Mouse (Mus musculus): ENCODE data around the gene Atg16l1. TPM values are rescaled to one million over a fixed set of nuclear protein-coding genes. Genes with fewer than 3 reads are reported as not detected.
"Not testable (repeated sequence)": the region's sequence is repeated elsewhere in the genome, so short reads cannot be mapped to it uniquely, and the experiment has no call there.

Atg16l1 gene
- polyA plus RNA-seq, 1 experiment from 2014 or later: 33.2 TPM

GRCm38 (mm10) chr1:87824420-87824995, 68.8 kb downstream of the Atg16l1 start:
- no peaks in the 10 kb centered on the region for H3K27me3 ChIP-seq (ENCODE audit: low read depth, poor library complexity, severe bottlenecking)
- H3K4me1 ChIP-seq: peaks cover 7% of the 10 kb centered on the region
- DNase-seq (ENCODE audit: low spot score): no peak
- H3K4me3 ChIP-seq: no peak overlapping the region
- 91% methylated on average over 10 of the region's 10 CpGs for WGBS
- no peak overlapping the region for H3K27ac ChIP-seq (replicated peaks)
- H3K36me3 ChIP-seq: no peaks in the 10 kb centered on the region
- no peaks in the 10 kb centered on the region for H3K9me3 ChIP-seq (replicated peaks)

- H3K27me3 ChIP-seq (ENCODE audit: low read depth, poor library complexity, severe bottlenecking): no peaks in the 10 kb centered on the region
- no peaks in the 10 kb centered on the region for H3K9me3 ChIP-seq (replicated peaks)
- DNase-seq (ENCODE audit: low spot score): no peak
- WGBS: 89% methylated on average over 5 of the region's 5 CpGs
- H3K36me3 ChIP-seq: no peaks in the 10 kb centered on the region
- peaks cover 12% of the 10 kb centered on the region for H3K4me1 ChIP-seq
- no peak overlapping the region for H3K27ac ChIP-seq (replicated peaks)
- H3K4me3 ChIP-seq: no peak overlapping the region
These were observed 69.6 kb downstream of the Atg16l1 start for GRCm38 (mm10) chr1:87825281-87825680.

DNA sequence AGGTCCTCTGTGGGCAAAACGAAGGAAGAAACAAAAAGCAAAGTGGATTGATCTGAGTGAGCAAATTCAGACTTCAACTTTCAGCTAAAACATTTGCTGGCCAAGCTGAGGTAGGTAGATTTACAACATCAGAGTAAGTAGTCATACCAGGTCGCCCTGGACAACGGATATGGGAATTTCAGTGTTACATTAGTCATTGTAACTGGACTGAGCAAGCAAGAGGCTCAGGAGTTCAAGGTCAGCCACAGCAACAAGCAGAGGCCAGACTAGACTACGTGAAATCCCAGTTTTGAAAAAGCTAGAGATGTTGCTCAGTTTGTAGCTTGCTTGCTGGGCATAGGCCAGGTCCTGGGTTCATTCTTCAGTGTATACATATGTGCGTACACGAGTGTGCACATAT, 70.3 kb downstream of the Atg16l1 start:
- Histone ChIP-seq H3K27me3 (ENCODE audit: low read depth, poor library complexity, severe bottlenecking) (no peaks in the 10 kb centered on the region), H3K4me1 (peaks cover 12% of the 10 kb centered on the region), H3K4me3 (no peak overlapping the region), H3K36me3 (no peaks in the 10 kb centered on the region), H3K27ac (replicated peaks) (no peak overlapping the region), H3K9me3 (replicated peaks) (no peaks in the 10 kb centered on the region)
- no peak for DNase-seq (ENCODE audit: low spot score)
- WGBS: 90% methylated on average over 6 of the region's 6 CpGs

- no peak for DNase-seq (ENCODE audit: low spot score)
- no peaks in the 10 kb centered on the region for H3K9me3 ChIP-seq (replicated peaks)
- H3K27me3 ChIP-seq (ENCODE audit: low read depth, poor library complexity, severe bottlenecking): no peaks in the 10 kb centered on the region
- H3K4me1 ChIP-seq: peaks cover 12% of the 10 kb centered on the region
- H3K4me3 ChIP-seq: no peak overlapping the region
- no peak overlapping the region for H3K27ac ChIP-seq (replicated peaks)
- H3K36me3 ChIP-seq: no peaks in the 10 kb centered on the region
- WGBS: 88% methylated on average over 2 of the region's 2 CpGs
These were observed 70.8 kb downstream of the Atg16l1 start for GRCm38 (mm10) chr1:87826474-87826873.

DNA sequence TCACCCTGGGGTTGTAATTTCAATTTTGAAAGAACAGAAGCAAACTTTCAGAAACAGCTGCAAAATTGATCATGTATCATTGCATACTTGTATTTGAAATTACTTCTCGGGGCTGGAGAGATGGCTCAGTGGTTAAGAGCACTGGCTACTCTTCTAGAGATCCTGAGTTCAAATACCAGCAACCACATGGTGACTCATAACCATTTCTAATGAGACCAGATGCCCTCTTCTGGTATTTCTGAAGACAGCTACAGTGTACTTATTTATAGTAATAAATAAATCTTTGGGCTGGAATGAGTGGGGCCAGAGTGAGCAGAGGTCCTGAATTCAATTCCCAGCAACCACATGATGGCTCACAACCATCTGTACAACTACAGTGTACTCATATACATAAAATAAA, 71.8 kb downstream of the Atg16l1 start:
- not testable (repeated sequence) for H3K4me3 ChIP-seq; H3K27ac ChIP-seq (replicated peaks); H3K9me3 ChIP-seq (replicated peaks); H3K36me3 ChIP-seq; H3K27me3 ChIP-seq (ENCODE audit: low read depth, poor library complexity, severe bottlenecking); DNase-seq (ENCODE audit: low spot score)
- WGBS: 94% methylated on average over 1 of the region's 1 CpGs
- peaks cover 12% of the 10 kb centered on the region for H3K4me1 ChIP-seq

DNA sequence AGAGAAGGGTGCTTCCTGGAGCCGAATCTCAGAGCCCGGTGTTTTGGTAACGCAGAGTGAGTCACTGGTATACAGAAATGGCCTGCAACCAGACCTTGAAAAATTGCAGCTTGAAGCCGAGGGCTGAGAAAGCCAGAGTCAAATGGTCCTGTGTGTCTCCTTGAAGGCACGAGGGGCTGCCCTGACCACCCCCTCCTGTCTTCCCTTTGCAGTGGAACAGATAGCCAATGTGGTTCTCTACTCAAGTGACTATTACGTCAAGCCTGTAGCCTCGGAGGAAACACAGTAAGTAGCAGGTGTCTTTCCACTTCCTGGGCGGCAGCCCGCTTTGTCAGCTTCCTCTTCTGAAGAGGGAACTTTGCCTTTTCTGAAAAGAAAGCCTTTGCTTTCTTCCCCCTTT, 72.5 kb downstream of the Atg16l1 start:
- Histone ChIP-seq H3K36me3 (no peaks in the 10 kb centered on the region), H3K27ac (replicated peaks) (no peak overlapping the region), H3K9me3 (replicated peaks) (no peaks in the 10 kb centered on the region), H3K4me3 (no peak overlapping the region), H3K27me3 (ENCODE audit: low read depth, poor library complexity, severe bottlenecking) (no peaks in the 10 kb centered on the region), H3K4me1 (peaks cover 12% of the 10 kb centered on the region)
- DNase-seq (ENCODE audit: low spot score): no peak
- 78% methylated on average over 9 of the region's 9 CpGs for WGBS

GRCm38 (mm10) chr1:87828926-87829580, 73.4 kb downstream of the Atg16l1 start:
- H3K4me1 ChIP-seq: peaks cover 12% of the 10 kb centered on the region
- H3K27me3 ChIP-seq (ENCODE audit: low read depth, poor library complexity, severe bottlenecking): no peaks in the 10 kb centered on the region
- no peaks in the 10 kb centered on the region for H3K9me3 ChIP-seq (replicated peaks)
- no peak for DNase-seq (ENCODE audit: low spot score)
- H3K36me3 ChIP-seq: no peaks in the 10 kb centered on the region
- no peak overlapping the region; the same call in 1 of the 2 replicates for H3K27ac ChIP-seq (replicated peaks)
- no peak overlapping the region for H3K4me3 ChIP-seq
- 47% methylated on average over 7 of the region's 7 CpGs for WGBS

DNA sequence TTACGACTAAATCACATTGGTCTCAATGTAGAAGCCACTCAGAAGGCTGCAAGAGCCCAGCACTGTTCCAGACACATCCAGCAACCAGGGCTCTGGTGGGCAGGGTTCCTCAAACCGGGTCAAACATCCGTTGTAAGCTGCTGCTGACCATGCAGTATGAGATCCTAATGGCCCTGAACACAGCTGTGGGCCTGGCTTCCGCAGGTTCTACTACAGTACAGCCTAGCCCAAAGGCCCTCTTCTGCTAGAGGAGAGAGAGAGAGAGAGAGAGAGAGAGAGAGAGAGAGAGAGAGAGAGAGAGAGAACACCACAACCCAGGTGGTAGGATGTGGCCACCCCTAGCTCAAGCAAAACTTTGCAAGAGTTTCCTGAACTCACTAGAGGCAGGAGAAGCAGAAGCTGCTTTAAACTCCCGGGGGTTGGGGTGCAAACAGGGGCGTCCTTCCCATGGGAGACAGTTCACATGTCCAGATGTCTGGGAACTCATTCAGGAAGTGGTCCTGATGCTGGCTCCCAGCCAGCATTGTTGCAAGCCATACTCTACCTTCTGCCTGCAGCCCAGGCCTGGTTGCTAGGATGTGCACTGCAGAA, 74.0 kb downstream of the Atg16l1 start:
- Histone ChIP-seq H3K9me3 (replicated peaks) (no peaks in the 10 kb centered on the region), H3K27ac (replicated peaks) (peak overlapping the region; percentile 28; the same call in 1 of the 2 replicates), H3K4me3 (no peak overlapping the region), H3K4me1 (peaks cover 12% of the 10 kb centered on the region), H3K36me3 (no peaks in the 10 kb centered on the region), H3K27me3 (ENCODE audit: low read depth, poor library complexity, severe bottlenecking) (no peaks in the 10 kb centered on the region)
- WGBS: 59% methylated on average over 6 of the region's 6 CpGs
- DNase-seq (ENCODE audit: low spot score): no peak

DNA sequence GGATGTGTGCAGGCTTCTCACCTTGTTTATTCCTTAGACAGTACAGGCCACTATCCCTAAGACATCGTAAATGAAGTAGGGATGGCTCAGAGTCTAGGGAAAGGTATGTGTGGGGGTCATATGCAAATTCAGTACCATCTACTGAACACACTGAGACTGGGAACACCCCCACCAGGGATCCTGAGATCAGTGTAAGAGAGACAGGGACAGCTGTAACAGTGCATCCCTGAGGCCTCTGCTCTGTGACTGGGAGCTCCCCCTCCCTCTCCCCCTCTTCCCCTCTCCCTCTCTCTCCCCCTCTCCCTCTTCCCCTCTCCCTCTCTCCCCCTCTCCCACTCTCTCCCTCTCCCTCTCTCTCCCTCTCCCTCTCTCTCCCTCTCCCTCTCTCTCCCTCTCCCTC, 80.8 kb downstream of the Atg16l1 start:
- Histone ChIP-seq H3K36me3 (no peaks in the 10 kb centered on the region), H3K27me3 (ENCODE audit: low read depth, poor library complexity, severe bottlenecking) (no peaks in the 10 kb centered on the region), H3K4me3 (no peak overlapping the region), H3K4me1 (no peaks in the 10 kb centered on the region), H3K27ac (replicated peaks) (no peak overlapping the region), H3K9me3 (replicated peaks) (no peaks in the 10 kb centered on the region)
- DNase-seq (ENCODE audit: low spot score): no peak
- WGBS: 68% methylated on average over 1 of the region's 1 CpGs

GRCm38 (mm10) chr1:87837018-87837417, 81.3 kb downstream of the Atg16l1 start:
- H3K4me1 ChIP-seq: no peaks in the 10 kb centered on the region
- H3K27ac ChIP-seq (replicated peaks): no peak overlapping the region
- WGBS: 48% methylated on average over 5 of the region's 5 CpGs

DNA sequence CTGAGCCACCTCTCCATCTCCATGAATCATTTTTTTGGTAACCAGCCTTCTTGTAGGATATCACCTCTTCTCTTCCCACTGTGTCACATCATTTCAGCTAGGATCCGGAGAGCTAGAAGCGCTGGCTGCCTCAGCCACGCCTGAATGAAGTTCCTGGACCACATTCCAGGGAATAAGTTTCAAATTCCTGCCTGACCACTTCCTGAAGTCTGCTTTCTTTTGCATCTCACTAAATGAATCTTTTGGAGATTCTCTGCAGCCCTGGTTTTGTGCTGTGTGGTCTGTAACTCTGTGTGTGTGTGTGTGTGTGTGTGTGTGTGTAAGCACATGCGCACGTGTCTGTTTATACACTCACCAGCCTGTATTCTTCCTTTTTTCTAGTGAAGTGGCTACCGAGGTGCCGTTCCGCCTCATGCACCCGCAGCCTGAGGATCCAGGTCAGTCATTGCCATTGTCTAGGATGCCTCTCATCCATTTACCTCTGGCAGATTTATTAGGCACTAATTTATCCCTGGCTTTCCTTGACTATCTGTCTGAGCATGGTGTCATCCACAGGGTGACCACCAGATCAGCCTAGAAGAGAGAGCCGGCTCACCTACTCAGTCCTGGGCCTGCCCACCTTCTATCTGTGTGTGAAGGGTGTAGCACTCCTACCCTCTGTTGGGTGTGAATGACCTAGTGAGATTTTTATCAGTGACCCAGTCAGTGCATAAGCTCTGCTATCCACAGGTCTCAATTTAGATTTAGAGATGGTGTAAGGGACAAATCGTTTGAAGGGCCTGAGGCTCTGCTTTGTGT, 84.9 kb downstream of the Atg16l1 start:
- WGBS: 85% methylated on average over 11 of the region's 11 CpGs
- Histone ChIP-seq H3K27ac (replicated peaks) (no peak overlapping the region), H3K4me1 (no peaks in the 10 kb centered on the region), H3K36me3 (no peaks in the 10 kb centered on the region), H3K9me3 (replicated peaks) (no peaks in the 10 kb centered on the region), H3K27me3 (ENCODE audit: low read depth, poor library complexity, severe bottlenecking) (no peaks in the 10 kb centered on the region), H3K4me3 (no peak overlapping the region)
- DNase-seq (ENCODE audit: low spot score): no peak

More at GRCm38 (mm10) chr1:87837018-87837417, 81.3 kb downstream of the Atg16l1 start:
- Histone ChIP-seq H3K4me3 (no peak overlapping the region), H3K9me3 (replicated peaks) (no peaks in the 10 kb centered on the region), H3K27me3 (ENCODE audit: low read depth, poor library complexity, severe bottlenecking) (no peaks in the 10 kb centered on the region), H3K36me3 (no peaks in the 10 kb centered on the region)
- DNase-seq (ENCODE audit: low spot score): no peak

Data from midbrain, embryonic 10.5 days (tissue).